9 mouse cellular contexts compared by ENCODE assay signal in genomic region chr3:88237556-88238194, GRCm38 (mm10). TPM values are rescaled to one million over a fixed set of nuclear protein-coding genes. Genes with fewer than 3 reads are reported as not detected.
A peak's percentile ranks its signal among the peaks of the same experiment; 100 is the strongest.
DNase-seq lines count a peak whose midpoint lies in the region; ATAC-seq and TF ChIP-seq lines count a peak whose summit lies in the region.
"Had no signal": no experiment of that assay in that cellular context is flagged by ENCODE, and none has a peak within 500 bp of the region (broad histone marks: within the 10 kb centered on the region; RNA-seq: fewer than 3 reads in every experiment).

No protein-coding gene starts in this region.

- no peaks in the 10 kb centered on the region for H3K9me3 ChIP-seq in forebrain, embryonic 15.5 days
- H3K9me3 ChIP-seq in liver, embryonic 11.5 days (ENCODE audit: control insufficient read depth, low read length), result no peaks in the 10 kb centered on the region
- H3K9me3 ChIP-seq: heart, embryonic 15.5 days had no signal

- H3K9ac ChIP-seq in forebrain, embryonic 15.5 days (replicated peaks), result 0 out of 2 replicates have a peak overlapping the region, but pooled peaks have one; percentile 10
- no peak overlapping the region for H3K9ac ChIP-seq in liver, embryonic 11.5 days (ENCODE audit: low read depth, low read length)
- H3K9ac ChIP-seq: heart, embryonic 15.5 days had no signal

- H3K4me2 ChIP-seq in forebrain, embryonic 15.5 days (replicated peaks), result no peak overlapping the region
- peak overlapping the region; percentile 42 for H3K4me2 ChIP-seq in liver, embryonic 11.5 days
- H3K4me2 ChIP-seq: heart, embryonic 15.5 days had no signal

- no peak for ATAC-seq in forebrain, embryonic 15.5 days (replicated peaks)
- ATAC-seq in liver, embryonic 11.5 days (replicated peaks; ENCODE audit: low FRiP score), result no peak

- WGBS in kidney, adult 2 months, result 14% methylated on average over 10 of the region's 10 CpGs
- WGBS in forebrain, embryonic 15.5 days, result 5% methylated on average over 10 of the region's 10 CpGs
- 7% methylated on average over 10 of the region's 10 CpGs for WGBS in liver, embryonic 11.5 days

- DNase-seq in kidney, adult 2 months, result peak; percentile 23
- no peak for DNase-seq in kidney, adult 11 months
- peak; percentile 64 for DNase-seq in adrenal gland, postnatal 14 days
- no peak for DNase-seq in liver, embryonic 11.5 days (ENCODE audit: low spot score)
- DNase-seq in naive thymus-derived CD4-positive, alpha-beta T cell, adult 2 months (ENCODE audit: low read depth), result peak; percentile 51
- DNase-seq in frontal cortex, postnatal 25 days (ENCODE audit: low spot score in 2 of 2), result no peak
- DNase-seq in gastrocnemius, postnatal 25 days, result no peak

- no peaks in the 10 kb centered on the region for H3K36me3 ChIP-seq in kidney, adult 2 months (ENCODE audit: control insufficient read depth, insufficient read depth, low read length)
- H3K36me3 ChIP-seq in forebrain, embryonic 15.5 days, result no peaks in the 10 kb centered on the region
- no peaks in the 10 kb centered on the region for H3K36me3 ChIP-seq in liver, embryonic 11.5 days (ENCODE audit: control insufficient read depth, insufficient read depth, low read length)
- H3K36me3 ChIP-seq: heart, embryonic 15.5 days had no signal

- H3K4me3 ChIP-seq in kidney, adult 2 months (ENCODE audit: insufficient read depth, low read depth, low read length), result no peak overlapping the region
- H3K4me3 ChIP-seq in forebrain, embryonic 15.5 days, result no peak overlapping the region
- H3K4me3 ChIP-seq in liver, embryonic 11.5 days (ENCODE audit: low read depth, low read length), result no peak overlapping the region
- H3K4me3 ChIP-seq: heart, embryonic 15.5 days had no signal

- TF ChIP-seq POLR2A in kidney, adult 2 months (IDR thresholded peaks at IDR 0.05; ENCODE audit: low read depth, low read length), result no peak

- no peaks in the 10 kb centered on the region for H3K27me3 ChIP-seq in kidney, adult 2 months (replicated peaks; ENCODE audit: control insufficient read depth, insufficient read depth, low read length)
- no peaks in the 10 kb centered on the region for H3K27me3 ChIP-seq in forebrain, embryonic 15.5 days
- H3K27me3 ChIP-seq in liver, embryonic 11.5 days (replicated peaks; ENCODE audit: control insufficient read depth, insufficient read depth, low read length), result peaks cover 83% of the 10 kb centered on the region

- TF ChIP-seq CTCF in kidney, adult 2 months (conservative IDR thresholded peaks at IDR 0.05; ENCODE audit: insufficient read depth, insufficient read length, low read depth, low read length), result peak; percentile 53

- no peaks in the 10 kb centered on the region for H3K4me1 ChIP-seq in kidney, adult 2 months (ENCODE audit: control insufficient read depth, insufficient read depth, low read length)
- H3K4me1 ChIP-seq in forebrain, embryonic 15.5 days, result peaks cover 93% of the 10 kb centered on the region
- H3K4me1 ChIP-seq in liver, embryonic 11.5 days (replicated peaks; ENCODE audit: control insufficient read depth, insufficient read depth, low read length), result no peaks in the 10 kb centered on the region

- H3K27ac ChIP-seq in kidney, adult 2 months (ENCODE audit: insufficient read depth, low read depth, low read length), result no peak overlapping the region
- peak overlapping the region; percentile 99 for H3K27ac ChIP-seq in forebrain, embryonic 15.5 days (replicated peaks)
- no peak overlapping the region for H3K27ac ChIP-seq in liver, embryonic 11.5 days (ENCODE audit: low read depth, low read length)
- H3K27ac ChIP-seq: heart, embryonic 15.5 days had no signal

RNA-seq across cellular contexts. Expression of gene Rhbg, which starts 16.8 kb away (rescaled TPM):
- 94.4 and 106 TPM in 2 replicates for polyA plus RNA-seq in kidney, adult 2 months (2012; rRNA removed)
- 0.86 and 2.1 TPM in 2 replicates for total RNA-seq in adrenal gland, postnatal 14 days (2021)
- 0.10 and 0.14 TPM in 2 replicates for polyA plus RNA-seq in forebrain, embryonic 15.5 days (2015; fragmentation: Nextera tagmentation; extraction: Ambion mirVana)
- polyA plus RNA-seq in liver, embryonic 11.5 days (2014; fragmentation: Nextera tagmentation; extraction: Ambion mirVana), result 16.3 and 19.5 TPM in 2 replicates
- not detected for total RNA-seq in gastrocnemius, postnatal 25 days (2021)

RNA-seq across cellular contexts. Expression of gene Gm38392, which starts 49.3 kb away (rescaled TPM):
- 0.22 and 0.23 TPM in 2 replicates for polyA plus RNA-seq in kidney, adult 2 months (2012; rRNA removed)
- 0.96 and 1.5 TPM in 2 replicates for total RNA-seq in adrenal gland, postnatal 14 days (2021)
- polyA plus RNA-seq in forebrain, embryonic 15.5 days (2015; fragmentation: Nextera tagmentation; extraction: Ambion mirVana), result 0.23 TPM in 1 of 2 replicates, not detected in the other
- 0.31 and 1.4 TPM in 2 replicates for polyA plus RNA-seq in liver, embryonic 11.5 days (2014; fragmentation: Nextera tagmentation; extraction: Ambion mirVana)
- under 1 TPM; 0.51 to 0.69 TPM for total RNA-seq in gastrocnemius, postnatal 25 days (2021)
- polyA plus RNA-seq: heart, embryonic 15.5 days had no signal

RNA-seq across cellular contexts. Expression of gene Tsacc, which starts 59.1 kb away (rescaled TPM):
- 5.7 and 8.0 TPM in 2 replicates for polyA plus RNA-seq in kidney, adult 2 months (2012; rRNA removed)
- total RNA-seq in adrenal gland, postnatal 14 days (2021), result 8.3 and 9.7 TPM in 2 replicates
- polyA plus RNA-seq in forebrain, embryonic 15.5 days (2015; fragmentation: Nextera tagmentation; extraction: Ambion mirVana), result 9.2 and 9.6 TPM in 2 replicates
- 14.0 and 17.7 TPM in 2 replicates for polyA plus RNA-seq in liver, embryonic 11.5 days (2014; fragmentation: Nextera tagmentation; extraction: Ambion mirVana)
- 1 to 10 TPM; 5.4 to 5.9 TPM for total RNA-seq in gastrocnemius, postnatal 25 days (2021)

RNA-seq across cellular contexts. Expression of gene Cct3, which starts 59.2 kb away (rescaled TPM):
- polyA plus RNA-seq in kidney, adult 2 months (2012; rRNA removed), result 132 and 157 TPM in 2 replicates
- 255 and 265 TPM in 2 replicates for total RNA-seq in adrenal gland, postnatal 14 days (2021)
- polyA plus RNA-seq in forebrain, embryonic 15.5 days (2015; fragmentation: Nextera tagmentation; extraction: Ambion mirVana), result 523 and 531 TPM in 2 replicates
- 694 and 747 TPM in 2 replicates for polyA plus RNA-seq in liver, embryonic 11.5 days (2014; fragmentation: Nextera tagmentation; extraction: Ambion mirVana)
- 100 to 1,000 TPM; 104 to 115 TPM for total RNA-seq in gastrocnemius, postnatal 25 days (2021)

Comparison
In these comparisons a context has a peak if more than half of its experiments do, and no peak if none do; other contexts are left out.
1. DNase-seq: peak in kidney, adult 2 months (single experiment), adrenal gland, postnatal 14 days (single experiment) and naive thymus-derived CD4-positive, alpha-beta T cell, adult 2 months (single experiment); none in kidney, adult 11 months (single experiment), liver, embryonic 11.5 days (single experiment), frontal cortex, postnatal 25 days (0 of 2) and gastrocnemius, postnatal 25 days (single experiment).
2. RNA of gene Rhbg, which starts 16.8 kb away (polyA plus RNA-seq): 94.4 to 106 TPM in kidney, adult 2 months and 16.3 to 19.5 TPM in liver, embryonic 11.5 days; 0.10 to 0.14 TPM in forebrain, embryonic 15.5 days; every median in the first group is over 10 times any median in the second.